Mouse (Mus musculus) urinary bladder, postnatal 14 days (tissue): ENCODE data around the gene Recql5.
A peak's percentile ranks its signal among the peaks of the same experiment; 100 is the strongest.

Source experiments
- DNase-seq: peaks from one replicate; pipeline ENCODE4 v3.0.0; 2021; ENCODE audit warnings: low spot score

Recql5 gene

DNA sequence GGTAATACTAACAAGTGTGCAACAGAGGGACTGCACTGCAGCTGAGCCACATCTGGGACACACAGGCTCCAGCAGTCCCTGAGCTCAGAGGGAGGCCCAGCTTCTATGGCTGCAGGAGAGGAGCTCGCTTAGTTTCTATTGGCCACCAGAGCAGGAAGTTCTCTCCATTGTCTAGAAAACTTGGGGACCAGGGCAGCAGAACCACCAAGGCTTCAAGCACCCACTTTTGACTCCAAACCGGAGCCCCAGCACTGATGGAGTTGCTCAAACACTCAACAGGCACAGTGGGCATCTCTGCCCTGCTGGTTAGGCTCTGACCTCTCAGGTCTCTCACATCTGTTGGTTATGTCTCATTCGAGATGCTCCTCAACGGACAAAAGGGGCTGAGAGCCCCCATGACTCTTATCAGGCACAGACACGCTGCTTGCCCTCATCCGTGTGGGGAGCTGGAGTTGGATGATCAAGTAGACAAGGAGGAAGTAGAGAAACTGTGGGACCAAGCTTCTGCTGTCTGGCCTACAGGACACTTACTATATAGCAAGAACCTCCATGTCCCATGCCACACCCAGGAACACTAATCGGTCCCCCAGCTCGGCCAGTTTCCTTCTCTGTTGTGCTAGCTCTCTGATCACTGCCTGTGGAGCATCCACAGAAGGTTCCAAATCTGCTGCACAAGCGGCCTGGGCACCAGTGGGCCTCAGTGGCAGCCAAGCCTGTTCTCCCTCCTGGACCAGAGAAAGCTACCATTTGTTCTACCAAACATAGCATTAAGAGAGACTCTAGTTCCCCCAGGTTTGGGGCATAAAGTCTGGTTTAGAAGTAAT, 31.7 kb downstream of the Recql5 start:
- no peak for DNase-seq

DNA sequence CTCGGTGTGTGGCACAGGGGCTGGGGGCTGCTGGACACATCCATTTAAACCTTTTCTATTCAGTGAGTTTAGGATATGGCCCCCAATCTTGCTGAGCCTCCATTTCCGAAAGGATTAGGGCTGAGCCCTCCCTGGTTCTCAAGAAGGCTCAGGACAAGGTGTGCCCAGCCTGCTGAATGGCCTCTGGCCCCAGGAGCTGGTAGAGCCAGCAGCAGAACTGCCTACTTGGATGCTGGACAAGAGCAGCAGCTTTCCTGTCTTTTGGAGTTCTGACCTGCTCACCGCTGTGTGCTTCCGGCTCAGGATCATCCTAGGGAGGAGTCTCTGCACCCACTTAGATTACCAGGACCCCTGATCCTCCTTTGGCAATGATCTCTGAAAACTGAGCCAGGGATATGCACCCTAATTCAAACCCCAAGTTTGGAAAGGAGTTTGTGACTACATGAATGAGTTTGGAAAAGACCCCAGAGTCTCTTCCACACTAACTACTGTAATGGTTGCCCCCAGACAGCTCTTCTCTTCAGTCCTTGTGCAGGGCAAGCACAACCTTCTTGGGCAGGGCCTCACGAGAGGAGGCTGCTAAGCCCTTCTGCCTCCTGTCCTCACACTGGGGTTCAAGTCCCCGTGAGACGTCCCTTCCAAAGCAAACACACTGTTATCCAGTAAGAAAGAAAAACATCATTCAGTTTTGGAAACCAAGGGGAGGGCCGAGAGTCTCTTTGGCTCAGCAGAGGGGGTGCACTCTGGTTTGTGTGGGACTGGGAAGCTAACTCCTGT, 32.5 kb downstream of the Recql5 start:
- DNase-seq: no peak

- peak; percentile 53 for DNase-seq
These were observed 33.6 kb downstream of the Recql5 start, which contains the start of gene Smim5 for GRCm38 (mm10) chr11:115899486-115900266. TSS of gene Smim5 (plus strand) at chr11:115899966.

- DNase-seq: peak; percentile 36
These were observed 34.4 kb downstream of the Recql5 start for GRCm38 (mm10) chr11:115898886-115899285.

GRCm38 (mm10) chr11:115898446-115898845, 34.8 kb downstream of the Recql5 start:
- no peak for DNase-seq

DNA sequence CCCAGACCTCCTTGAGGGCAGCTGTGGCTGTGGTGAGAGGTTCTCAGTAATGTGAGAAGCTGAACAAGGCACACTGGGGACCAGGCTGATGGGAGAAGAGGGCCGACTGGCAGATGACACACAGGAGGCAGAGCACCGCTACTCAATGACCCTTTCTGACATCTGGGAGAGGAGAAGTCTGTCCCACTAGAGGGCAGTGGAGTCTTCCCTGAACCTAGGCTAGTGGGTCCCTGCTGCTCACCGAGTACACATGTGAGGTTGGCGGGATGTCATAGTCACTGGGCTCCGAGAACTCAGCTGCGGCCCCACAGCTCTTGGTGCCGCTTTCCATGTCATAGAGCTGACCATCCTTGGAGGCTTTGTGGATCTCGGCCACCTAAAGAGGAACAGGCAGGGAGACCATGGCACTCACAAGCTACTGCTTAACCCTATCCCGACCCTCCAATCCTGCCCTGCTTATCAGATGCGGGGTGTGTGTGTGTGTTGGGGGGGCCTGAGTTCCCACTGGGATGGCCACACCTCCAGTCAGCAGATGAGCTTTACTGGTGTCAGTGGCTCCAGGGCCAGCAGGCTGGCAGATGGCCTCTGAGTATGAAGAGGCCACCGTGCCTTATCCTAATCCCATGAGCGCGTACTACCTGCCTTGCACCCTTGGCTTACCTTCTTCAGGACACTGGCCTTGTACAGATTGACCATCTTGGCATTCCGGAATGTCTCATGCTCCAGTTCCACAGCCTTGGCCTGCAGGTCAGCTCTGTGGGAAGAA, 38.3 kb downstream of the Recql5 start:
- no peak for DNase-seq

GRCm38 (mm10) chr11:115893071-115893470, 40.2 kb downstream of the Recql5 start:
- no peak for DNase-seq

GRCm38 (mm10) chr11:115892213-115892612, 41.1 kb downstream of the Recql5 start:
- no peak for DNase-seq

DNA sequence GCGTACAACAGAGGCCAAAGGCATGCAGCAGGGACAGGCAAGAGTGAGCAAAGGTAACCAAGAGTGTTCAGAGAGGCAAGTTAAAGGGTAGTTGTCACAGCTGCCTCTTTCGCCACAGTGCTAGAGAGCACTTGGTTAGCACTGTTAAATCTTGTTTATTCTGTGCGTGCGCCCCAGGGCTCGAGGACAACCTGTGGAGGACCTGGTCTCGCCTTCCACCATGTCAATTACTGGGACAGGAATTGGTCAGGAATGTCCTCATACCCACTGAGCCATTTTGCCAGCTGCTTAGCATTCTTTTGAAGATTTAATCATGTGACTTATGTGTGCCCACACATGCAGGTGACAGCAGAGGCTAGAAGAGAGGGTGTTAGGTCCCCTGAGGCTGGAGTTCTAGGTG, 44.1 kb downstream of the Recql5 start:
- no peak for DNase-seq

GRCm38 (mm10) chr11:115888020-115888419, 45.3 kb downstream of the Recql5 start:
- DNase-seq: no peak

DNA sequence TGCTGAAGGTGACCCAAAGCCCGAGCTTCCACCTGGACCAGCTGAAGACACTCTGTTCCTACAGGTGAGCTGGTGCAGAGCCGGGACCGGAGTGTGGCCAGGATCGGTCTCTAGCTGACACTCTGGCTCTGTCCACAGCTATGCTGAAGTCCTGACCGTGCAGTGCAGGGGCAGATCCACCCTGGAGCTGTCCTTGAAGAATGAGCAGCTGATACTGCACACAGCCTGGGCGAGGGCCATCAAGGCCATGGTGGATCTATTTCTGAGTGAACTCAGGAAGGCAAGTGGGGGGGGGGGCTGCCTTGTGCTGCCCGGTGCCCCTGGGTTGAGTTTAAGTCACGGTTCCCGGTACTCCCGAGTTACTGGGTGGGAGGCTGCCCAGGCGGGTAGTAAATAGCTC, 46.8 kb downstream of the Recql5 start:
- no peak for DNase-seq

- no peak for DNase-seq
These were observed 48.0 kb downstream of the Recql5 start for GRCm38 (mm10) chr11:115885281-115885680.

DNA sequence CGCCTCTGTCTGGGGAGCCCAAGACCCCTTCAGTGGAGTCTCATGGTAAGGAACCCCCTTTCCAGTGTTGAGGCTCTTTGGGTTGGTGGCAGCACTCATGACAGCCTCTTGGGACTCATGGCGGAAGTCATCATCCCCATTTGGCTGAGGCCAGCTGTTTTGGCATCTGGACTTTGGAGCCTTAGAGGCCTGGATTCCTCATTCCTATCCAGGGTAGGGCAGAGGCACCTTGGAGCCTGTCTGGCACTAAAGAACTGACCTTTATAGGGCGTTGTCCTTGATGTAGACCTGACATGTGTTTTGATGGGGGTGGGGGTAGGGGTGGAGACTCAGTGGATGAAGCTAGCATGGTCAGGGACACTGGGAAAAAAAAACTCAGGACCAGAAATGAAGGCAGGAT, 48.9 kb downstream of the Recql5 start:
- no peak for DNase-seq

DNA sequence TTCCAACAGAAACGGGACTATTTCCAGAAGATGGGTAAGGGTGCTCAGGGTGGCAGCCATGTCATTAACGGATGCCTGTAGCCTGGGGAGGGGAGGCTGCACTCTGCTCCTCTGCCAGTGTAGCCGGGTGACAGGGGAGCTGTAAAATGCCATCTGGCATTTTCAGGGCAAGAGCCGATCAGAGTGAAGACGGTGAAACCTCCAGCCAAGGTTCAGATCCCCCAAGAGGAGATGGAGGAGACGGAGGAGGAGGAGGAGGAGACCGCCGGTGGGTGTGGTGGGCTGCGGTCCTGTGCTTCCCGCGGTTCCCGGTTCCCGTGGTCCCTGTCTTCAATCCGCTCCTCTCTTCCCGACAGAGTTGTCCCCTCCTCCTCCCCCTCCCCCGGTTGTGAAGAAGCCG, 50.0 kb downstream of the Recql5 start:
- DNase-seq: no peak

DNA sequence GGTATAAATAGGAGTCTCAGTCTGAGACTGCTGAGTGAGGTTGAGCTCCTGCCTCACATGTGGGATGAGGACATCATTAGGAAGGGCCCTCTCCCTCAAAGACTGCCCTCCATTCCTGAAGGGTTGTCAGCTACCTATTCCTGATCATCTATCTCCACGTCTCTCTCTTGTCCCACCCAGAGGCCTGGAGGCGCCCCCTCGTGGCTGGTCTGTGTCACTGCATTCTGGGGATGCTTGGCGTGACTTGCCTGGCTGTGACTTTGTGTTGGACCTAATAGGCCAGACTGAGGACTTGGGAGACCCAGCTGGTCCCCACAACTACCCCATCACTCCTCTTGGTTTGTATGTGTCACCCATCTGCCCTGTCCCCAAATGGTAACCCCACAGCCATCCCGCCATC, 52.3 kb downstream of the Recql5 start:
- no peak for DNase-seq

DNA sequence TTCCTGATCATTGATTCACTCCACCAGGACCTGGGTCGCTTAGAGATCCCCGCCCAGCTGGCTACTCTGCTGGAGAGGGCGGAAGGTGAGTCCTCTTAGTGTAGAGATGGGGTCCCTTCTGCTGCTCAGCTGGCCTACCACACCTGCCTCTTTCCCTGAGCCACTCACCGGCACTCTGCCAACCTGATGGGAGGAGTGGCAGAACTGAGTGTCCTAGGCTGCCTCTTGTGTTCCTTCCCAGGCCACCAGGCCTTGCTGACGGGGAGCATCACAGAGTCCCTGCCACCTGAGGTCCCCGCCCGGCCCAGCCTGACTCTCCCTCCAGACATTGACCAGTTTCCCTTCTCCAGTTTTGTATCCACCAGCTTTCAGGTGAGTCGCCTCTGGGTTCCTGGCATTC, 55.2 kb downstream of the Recql5 start:
- DNase-seq: no peak

DNA sequence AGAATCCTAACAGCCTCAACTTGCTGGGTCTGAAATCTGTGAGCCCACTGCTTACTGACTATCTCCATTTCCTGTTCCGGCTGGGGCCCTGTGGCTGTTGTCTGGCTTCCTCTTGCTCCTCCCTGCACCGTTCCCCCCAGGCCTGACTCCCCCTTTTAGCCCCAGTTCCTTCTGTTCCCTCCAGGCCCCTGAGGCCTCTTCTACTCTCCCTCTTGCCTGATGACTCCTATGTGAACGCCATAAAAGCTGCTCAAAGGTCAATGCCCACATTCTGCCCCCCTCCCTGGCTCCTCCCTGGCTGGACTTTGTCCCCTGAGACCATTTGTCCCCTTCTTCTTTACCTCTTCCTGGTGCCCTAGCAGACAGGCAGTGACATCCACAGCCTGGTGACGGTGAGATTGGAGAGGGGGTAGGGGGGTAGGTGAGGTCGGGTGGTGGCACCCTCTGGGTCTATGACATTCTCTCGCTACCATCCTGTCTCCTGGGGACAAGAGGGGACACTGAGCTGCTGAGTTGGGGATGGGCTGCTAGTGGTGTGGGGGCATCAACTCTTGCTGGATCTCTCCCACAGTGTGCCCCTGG, 56.0 kb downstream of the Recql5 start:
- DNase-seq: no peak

- DNase-seq: no peak
These were observed 56.8 kb downstream of the Recql5 start for GRCm38 (mm10) chr11:115876438-115876837.

GRCm38 (mm10) chr11:115875935-115876334, 57.3 kb downstream of the Recql5 start:
- DNase-seq: no peak

GRCm38 (mm10) chr11:115872437-115872836, 60.8 kb downstream of the Recql5 start:
- DNase-seq: no peak

GRCm38 (mm10) chr11:115869393-115869792, 63.9 kb downstream of the Recql5 start:
- DNase-seq: peak; percentile 20
